Mouse (Mus musculus): ENCODE data around the gene Pld2.
"Not testable (repeated sequence)": the region's sequence is repeated elsewhere in the genome, so short reads cannot be mapped to it uniquely, and the experiment has no call there.

Gene Pld2

DNA sequence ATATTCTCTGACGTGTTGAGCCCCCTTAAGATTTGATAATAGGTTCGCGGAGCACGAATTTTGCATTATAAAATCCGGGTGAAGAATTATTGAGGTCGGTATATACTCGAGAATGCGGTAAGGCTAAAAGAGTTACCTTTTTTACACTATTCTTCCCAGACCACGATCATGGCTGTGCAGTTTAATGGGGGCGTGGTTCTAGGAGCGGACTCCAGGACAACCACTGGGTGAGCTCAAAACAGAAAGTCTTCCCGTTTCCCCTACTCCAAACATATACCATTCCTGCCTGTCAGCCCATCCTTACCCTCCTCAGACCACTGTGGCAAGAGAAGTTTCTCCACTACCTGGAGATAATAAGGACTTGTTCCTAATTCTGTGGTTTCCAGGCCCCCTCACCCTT is 14.1 kb upstream of the Pld2 start:
- no peak for DNase-seq (ENCODE audit: low spot score in 2 of 2)

DNA sequence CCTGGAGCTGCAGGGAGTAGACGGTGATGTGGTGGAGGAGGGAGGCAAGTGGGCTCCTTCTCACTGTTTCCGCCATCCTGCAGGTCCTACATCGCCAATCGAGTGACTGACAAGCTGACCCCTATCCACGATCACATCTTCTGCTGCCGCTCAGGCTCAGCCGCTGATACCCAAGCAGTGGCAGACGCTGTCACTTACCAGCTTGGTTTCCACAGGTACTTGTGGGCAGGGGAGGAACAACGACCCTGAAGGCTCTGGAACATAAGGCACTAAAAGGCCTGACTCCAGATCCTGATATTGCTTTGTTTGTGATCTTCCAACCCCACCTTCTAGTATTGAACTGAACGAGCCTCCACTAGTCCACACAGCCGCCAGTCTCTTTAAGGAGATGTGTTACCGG is 13.7 kb upstream of the Pld2 start:
- no peak for DNase-seq (ENCODE audit: low spot score in 2 of 2)

DNA sequence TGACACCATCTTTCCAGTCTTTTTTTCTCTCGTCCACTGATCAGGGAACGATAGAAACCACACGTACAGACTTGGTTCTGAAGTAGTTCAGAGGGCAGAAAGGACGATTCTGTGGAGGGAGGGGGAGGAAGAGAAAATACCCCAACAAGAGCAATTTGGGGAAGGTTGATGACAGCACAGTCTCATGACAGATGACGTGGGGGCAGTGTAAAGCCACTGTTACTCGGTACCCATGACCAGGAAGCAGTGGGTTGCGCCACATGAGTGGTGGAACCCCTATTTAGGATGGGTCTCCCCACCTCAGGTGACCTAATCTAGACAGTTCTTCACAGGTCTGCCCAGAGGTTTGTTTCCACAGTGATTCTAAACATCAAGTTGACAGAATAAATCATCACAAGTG is 11.3 kb upstream of the Pld2 start:
- no peak for DNase-seq (ENCODE audit: low spot score in 2 of 2)

DNA sequence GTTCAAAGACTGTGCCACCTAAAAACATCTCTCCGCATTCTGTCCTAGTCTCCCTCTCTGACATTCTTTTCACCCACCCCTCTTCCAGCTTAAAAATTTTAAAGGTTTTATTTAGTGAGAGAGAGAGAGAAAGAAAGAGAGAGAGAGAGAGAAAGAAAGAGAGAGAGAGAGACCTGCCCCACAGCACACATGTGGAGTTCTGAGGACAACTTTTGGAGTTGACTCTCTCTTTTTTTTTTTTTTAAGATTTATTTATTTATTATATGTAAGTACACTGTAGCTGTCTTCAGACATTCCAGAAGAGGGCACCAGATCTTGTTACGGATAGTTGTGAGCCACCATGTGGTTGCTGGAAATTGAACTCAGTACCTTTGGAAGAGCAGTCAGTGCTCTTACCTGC is 8.8 kb upstream of the Pld2 start:
- DNase-seq (ENCODE audit: low spot score in 2 of 2), result not testable (repeated sequence)

DNA sequence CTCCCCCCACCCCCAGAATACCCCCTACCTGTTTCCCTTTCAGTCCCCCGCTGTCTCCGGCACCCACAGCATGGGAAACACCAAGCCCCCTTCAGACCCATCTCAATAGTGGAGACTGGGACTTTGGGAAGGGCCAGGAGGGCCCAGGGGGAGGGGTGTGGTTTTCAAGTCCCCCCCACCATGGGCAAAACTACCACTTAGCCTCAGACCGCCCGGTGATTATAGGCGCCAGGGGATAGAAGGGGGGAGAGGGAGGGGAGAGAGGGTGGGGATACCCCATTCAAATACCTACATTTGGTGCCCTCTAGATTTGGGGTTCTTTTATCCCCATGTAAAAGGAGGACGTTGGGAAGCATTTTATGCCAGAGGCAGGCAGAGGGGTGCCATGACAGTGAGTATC is 7.0 kb upstream of the Pld2 start, which contains the start of gene Gm40193:
Gene Gm40193 (minus strand): TSS at position 101 of the 400 bp plus-strand sequence.
- no peak for DNase-seq (ENCODE audit: low spot score in 2 of 2)

DNA sequence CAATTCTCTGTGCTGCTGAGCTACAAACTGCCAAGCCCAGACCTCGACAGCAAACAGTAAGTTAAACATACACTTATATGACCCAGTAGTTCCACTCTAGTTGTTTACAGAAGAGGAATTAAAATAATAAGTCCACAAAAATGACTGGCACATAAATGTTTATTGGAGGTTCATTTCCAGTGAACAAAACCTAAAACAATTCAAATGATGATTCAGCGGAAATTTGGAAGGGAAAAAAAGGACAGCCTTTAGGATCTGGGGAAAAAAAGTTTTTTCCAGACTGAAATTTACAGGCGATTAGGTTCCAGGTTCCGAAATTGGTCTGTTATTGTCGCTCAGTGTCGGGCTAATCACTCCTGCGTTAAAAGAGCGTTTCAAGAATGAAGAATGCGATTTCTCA is 441 bp upstream of the Pld2 start:
- DNase-seq (ENCODE audit: low spot score in 2 of 2), result no peak

DNA sequence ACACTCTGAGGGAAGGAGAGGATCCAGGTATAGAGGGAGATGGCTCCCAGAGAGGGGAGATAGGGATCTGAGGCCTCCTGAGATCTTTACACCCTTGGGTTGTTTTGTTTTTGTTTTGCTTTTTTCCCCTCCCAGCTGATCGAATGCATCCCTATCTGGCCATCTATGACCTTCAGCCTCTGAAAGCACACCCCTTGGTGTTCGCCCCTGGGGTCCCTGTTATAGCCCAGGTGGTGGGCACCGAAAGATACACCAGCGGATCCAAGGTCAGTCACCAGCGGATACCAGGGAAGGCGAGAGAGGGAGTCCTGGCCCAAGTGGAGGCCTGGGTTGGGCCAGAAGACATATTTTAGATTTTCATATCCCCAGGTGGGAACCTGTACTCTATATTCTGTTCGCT is 1.1 kb downstream of the Pld2 start:
- no peak for DNase-seq (ENCODE audit: low spot score in 2 of 2)

DNA sequence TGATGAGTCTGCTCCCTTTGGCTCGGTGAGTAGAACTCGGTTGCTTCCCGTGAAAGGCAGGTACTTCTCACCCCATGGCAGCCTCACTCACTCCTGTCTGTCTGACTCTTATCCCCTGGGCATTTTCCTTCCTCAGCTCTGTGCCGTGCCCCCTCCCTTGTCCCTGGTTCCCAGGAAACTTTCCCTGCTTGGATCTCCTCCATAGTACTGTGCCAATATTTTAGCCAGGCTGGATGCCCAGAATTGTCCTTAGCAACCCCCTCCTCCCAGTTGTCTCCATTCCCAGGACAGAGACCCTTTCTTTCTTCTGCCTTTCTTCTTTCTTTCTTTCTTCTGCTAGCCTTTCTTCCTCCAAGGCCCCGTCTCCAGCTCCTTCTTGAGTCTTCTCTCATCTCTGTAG is 1.6 kb downstream of the Pld2 start:
- no peak for DNase-seq (ENCODE audit: low spot score in 2 of 2)

DNA sequence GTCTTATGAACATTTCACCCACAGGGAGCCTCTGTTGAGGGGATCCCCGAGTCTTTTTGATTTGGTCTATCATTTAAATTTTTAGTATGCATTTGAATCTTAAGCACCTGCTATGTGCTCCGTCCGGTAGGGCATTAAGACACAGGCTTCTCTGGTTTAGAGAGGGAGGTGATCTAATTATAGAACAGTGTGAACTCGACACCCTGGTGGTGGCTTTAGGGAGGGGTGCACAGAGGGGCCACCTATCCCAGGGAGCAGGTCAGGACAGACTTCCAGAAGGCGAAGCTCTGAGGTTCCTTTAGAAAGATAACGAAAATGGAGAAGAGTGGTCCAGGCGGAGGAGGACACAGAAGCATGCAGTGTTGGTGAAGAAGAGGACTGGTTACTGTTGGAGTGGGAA is 4.6 kb downstream of the Pld2 start:
- no peak for DNase-seq (ENCODE audit: low spot score in 2 of 2)

DNA sequence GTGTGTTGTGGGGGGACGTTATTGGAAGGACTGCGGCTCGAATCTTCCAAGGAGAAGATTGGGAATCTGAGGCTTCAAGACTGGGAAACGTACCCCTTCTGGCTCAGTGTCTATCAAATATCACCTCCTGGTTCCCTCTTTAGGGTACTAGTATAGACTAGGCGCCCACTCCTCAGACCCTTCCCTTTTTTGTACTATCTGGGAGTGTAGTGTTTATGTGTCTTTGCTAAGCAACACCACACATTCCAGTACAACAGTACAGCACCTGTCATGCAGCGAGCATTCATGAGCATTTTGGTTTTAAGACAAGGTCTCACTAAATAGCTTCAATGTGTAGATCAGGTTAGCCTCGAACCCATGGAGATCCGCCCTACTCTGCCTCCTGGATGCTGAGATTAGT is 11.7 kb downstream of the Pld2 start:
- no peak for DNase-seq (ENCODE audit: low spot score in 2 of 2)

DNA sequence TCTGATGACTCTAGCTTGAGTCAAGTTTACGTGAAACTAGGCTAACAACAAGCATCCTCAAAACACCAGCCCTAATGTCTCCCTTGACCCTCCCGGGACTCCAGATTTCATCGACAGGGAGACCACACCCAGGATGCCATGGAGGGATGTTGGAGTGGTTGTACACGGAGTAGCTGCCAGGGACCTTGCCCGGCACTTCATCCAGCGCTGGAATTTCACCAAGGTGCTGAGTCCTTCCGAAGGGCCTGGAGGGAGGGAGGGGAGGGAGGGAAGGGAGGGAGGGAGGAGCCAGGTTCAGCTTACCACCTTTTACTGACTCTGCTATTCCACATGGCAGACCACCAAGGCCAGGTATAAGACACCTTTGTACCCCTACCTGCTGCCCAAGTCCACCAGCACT is 14.1 kb downstream of the Pld2 start:
- no peak for DNase-seq (ENCODE audit: low spot score in 2 of 2)

DNA sequence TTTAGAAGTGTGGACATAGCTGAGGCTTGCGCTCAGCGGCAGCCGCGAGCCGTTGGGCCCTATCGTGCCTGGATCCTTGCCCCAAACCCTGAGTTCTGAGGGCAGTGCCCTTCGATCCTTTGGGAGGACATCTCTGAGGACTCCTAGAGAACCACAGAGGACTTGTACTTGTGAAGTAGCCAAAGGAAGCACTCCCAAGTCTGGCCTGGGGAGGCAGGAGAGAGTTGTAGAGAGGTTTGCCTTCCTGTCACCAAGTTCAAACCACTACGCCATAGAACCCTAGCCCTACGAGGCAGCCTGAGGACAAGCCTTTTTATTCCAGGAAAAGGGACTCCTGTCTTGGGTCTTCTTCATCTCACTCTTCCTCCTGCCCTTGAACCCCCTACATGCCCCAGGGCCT is 17.7 kb downstream of the Pld2 start:
- no peak for DNase-seq (ENCODE audit: low spot score in 2 of 2)

DNA sequence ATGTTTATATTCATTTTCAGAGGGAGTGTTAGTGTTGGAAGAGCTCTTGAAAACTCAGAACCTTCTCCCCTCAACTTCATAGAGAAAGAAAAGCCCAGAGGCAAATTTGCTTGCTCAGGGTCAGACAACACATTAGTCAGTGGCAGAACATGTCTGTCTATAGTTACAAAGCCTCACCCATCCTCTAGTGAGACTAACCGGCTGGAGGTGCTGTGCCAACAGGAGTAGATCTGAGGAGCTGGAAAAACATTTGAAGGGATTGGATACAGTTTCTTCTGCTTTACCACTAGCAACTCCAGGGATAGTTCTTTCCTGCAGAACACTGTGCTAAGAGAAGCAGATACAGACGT is 22.0 kb downstream of the Pld2 start:
- DNase-seq (ENCODE audit: low spot score in 2 of 2), result no peak

DNA sequence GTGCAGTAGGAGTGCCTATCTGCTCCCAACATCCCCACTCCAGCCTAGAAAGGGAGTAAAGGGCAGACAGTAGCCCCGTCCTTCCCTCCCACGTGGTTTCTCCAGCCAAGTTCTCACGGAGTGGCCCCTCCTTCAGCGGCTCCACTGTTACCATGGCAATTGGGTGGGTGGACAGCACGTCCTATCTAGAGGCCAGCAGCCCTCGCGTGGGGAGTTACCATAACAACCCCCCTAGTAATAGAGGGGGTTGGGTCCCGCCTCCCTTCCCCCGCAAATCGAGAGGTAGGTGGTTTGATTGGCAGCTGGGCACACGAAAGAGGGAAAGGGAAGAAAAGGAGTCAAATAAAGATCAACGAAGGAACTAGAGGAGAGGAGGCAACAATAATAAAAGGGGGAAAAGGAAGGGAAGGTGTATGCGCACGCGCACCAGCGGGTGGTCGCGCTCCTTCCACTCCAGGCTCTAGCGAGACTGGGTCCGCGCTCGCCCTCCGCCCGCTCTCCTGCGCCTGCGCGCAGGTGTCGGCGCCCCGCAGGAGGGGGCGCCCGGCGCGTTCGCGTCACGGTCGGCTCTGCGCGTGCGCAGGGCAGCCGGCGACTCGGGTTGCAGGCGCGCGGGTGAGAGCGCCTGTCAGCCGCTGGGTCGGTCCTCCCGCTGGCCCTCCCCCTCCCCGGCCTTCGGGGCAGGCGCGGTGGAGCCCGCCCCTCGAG is 22.6 kb downstream of the Pld2 start, which contains the start of gene Mink1:
Gene Mink1 (plus strand): TSS at position 595 of the 708 bp plus-strand sequence.
- DNase-seq (ENCODE audit: low spot score in 2 of 2), result peak; percentile 86 to 87

DNA sequence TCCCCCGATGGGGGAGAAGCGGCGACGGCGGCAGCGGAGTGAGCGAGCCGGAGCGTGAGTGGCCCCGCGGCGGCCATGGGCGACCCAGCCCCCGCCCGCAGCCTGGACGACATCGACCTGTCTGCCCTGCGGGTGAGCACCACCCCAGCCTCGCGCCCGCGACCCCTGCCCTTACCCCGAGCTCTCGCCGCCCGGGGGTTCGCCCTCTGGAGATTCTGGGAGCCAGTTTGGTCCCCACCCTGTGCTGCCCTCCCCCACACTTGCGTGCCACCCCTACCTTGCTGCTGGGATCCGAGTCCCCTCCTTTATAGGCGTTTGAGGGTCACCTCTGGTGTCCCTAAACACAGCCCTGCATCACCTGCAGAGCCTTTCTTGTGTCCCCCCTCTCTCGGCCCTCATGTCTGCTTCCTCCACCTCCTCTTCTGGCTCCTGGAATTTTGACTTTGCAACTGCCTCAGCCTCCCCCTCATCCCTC is 23.2 kb downstream of the Pld2 start:
- DNase-seq (ENCODE audit: low spot score in 2 of 2), result no peak

DNA sequence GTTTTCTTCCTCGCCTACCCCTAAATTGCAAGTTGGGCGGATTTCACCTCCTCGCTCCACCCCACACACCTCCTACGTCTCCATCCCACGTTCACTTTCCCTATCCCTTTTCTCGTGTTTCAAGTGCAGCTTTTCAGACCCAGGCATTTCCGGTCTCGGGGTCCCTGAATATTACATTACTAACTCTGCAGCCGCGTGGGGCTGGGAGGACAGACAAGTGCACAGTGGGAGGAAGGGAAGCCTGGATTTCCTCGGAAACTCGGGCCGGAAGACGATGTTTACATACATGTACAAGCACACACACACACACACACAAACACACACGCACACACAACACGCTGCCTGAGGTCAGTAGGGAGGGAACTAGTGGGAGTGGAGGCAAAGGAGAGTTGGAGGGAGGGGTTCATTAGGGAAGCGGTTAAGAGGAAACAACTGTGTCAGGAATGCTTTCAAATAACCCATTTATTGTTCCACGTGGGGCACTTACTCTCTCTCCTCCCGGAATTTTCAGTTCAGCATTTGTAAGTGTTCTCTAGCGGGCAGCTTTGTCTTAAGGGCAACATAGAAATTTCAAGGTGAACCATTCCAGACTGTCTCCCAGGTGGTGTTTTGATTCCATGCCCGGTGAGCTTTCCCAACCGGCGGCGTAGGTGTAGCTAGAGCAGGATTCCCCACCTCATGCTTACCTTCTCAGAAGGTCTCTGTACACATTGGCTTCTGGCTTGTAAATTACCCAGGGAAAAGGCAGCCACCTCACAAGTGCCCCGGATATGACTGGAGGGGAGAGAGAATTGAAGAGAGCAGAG is 23.8 kb downstream of the Pld2 start:
- DNase-seq (ENCODE audit: low spot score in 2 of 2), result peak in 1 of 2 experiments; percentile 27

DNA sequence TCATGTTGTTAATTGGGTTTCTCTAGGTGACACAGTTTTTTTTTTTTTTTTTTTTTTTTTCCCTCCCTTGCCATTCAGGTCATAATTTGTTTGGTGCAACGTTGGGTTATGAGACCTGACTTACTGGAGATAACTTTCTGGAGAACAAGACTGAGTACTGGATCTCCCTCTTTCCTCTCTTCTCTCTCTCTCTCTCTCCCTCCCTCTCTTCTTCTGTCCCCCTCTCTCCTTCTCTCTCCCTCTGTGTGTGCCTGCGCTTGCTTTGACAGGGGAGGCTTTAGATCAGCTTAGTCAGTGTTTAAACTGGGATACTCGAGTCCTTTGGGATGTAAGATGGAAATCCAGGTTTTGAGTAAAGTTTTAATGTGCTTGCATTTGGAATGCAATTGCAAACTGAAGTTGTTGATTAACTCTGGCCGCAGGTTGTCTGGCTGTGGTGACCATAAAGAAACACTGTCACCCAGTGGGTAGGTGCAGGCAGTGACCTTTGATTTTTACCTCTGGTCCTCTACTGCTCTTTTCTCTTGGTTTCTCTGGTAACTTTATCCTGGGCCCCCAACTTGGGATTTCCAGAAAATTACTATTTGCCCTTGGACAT is 24.5 kb downstream of the Pld2 start:
- no peak for DNase-seq (ENCODE audit: low spot score in 2 of 2)

DNA sequence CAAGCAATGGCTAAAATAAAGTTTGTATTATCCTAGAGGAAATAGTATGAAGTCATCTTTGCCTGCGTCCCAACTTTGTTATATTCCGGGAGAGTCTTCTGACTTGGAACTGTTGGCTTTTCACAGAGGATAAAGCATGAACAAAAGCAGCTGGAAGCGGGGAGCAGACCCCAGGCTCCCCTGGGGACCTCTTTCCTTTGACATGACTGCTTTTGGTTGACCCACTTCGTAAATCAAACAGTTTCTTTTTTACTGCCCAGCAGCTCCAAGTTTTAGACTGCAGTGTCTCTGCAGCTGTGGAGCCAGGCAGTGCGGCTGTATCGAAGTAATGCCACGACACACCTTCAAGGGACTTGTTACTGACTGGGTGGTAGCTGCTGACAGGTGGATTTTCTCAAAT is 26.7 kb downstream of the Pld2 start:
- DNase-seq (ENCODE audit: low spot score in 2 of 2), result no peak

DNA sequence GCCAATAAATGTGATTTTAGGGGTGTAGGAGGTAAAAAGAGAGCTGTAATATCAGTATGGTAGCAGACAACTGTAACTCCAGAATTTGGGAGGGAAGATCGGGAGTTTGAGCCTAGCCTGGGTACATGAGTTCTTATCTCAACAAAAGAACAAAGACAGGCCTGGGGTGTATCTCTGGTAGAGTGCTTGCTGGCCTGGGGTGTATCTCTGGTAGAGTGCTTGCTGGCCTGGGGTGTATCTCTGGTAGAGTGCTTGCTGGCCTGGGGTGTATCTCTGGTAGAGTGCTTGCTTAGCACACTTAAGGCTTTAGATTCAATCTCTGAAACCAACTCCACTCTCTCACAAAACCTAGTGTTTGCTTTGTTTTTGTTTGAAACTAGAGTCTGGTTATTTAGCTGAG is 30.8 kb downstream of the Pld2 start:
- DNase-seq (ENCODE audit: low spot score in 2 of 2), result not testable (repeated sequence)

DNA sequence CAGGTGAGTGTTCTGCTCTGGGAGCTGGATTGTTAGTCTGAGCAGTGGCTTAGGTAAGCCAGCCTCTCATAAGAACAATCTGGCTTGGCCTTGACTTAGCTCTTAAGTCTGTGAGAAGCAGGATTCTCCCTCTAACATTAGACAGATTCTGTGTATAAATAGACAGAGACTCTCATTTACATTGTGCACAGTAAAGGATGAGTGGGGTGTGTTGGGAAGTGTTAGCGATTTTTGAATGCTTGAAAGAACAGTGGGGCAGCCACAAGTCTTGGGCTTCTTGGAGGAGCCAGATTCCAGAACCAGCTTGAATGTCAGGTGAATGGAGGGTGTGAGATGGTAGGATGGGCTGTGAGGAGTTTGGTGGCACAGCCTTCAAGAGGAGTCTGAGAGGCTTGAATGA is 31.8 kb downstream of the Pld2 start:
- no peak for DNase-seq (ENCODE audit: low spot score in 2 of 2)

DNA sequence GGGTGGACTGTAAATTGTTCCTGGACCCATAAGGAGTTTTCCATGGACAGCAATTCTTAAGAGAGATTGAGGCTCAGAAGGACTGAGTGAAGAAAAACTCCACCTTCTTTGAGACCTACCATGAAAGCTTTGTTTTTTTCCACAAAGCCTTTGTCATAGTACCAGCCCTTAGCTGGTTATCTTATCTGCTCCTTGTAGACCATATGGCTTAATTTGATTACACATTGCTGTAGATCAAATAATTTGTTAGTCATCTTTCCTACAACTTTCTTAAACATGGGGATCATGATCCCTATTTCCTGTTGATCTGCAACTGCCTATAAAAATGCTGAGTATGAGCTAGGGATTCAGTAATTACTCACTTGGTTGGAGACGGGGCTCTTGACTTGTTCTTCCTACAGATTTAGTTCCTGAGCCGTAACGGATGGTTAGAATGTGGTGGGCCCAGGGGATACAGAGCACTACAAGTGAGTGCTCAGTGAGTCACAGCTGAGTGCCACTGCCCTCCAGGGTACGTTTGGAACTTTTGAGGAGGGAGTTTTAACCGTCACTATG is 32.6 kb downstream of the Pld2 start:
- no peak for DNase-seq (ENCODE audit: low spot score in 2 of 2)

DNA sequence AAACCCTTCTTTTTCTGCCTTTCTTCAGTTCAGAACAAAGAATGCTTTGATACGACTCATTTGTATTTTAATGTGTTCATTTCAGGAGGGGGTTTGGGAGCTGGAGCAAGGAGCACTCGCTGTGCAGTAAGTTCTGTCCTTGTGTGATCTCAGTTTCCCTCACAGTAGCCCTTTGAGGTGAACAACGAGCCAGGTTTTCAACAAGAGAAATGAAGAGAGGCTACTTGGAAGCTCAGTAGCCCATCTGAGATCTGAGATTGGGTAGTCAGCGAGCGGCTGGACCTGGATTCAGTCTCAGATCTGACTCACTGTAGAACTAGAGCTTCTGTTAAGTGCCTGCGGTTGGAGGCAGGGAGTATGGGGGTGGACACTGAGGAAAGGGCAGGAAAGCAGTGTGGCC is 34.0 kb downstream of the Pld2 start:
- DNase-seq (ENCODE audit: low spot score in 2 of 2), result no peak

DNA sequence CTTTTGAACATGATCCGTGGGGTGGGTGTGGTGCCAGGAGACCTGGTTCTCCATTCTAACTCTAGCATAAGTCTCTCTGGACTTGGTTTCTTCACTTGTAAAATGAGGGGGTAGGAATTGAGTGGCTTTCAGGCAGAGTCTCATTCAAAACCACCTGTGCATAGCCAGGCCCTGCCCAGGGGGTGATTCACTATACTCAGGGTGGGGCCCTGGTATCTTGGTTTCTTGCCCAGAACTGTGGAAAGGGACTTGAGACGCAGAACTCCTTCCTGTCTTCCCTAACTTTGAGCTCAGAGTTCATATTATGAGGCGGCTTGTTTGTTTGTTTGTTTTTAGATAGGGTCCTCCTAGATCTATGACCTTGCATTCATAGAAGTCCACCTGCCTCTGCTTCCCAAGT is 37.3 kb downstream of the Pld2 start:
- DNase-seq (ENCODE audit: low spot score in 2 of 2), result no peak

Measured in spleen, postnatal 36 days (tissue).